Mouse (Mus musculus): Measurements from ENCODE around the gene Ppp6r2. TPM values are rescaled to one million over a fixed set of nuclear protein-coding genes. Genes with fewer than 3 reads are reported as not detected.

Ppp6r2 gene
- total RNA-seq, 2 experiments from 2014 or later: 5.8 to 10.5 TPM

GRCm38 (mm10) chr15:89241025-89241424, 29.7 kb downstream of the Ppp6r2 start:
- no peak for ATAC-seq (replicated peaks; ENCODE audit: poor library complexity, severe bottlenecking)

GRCm38 (mm10) chr15:89249063-89249462, 37.7 kb downstream of the Ppp6r2 start:
- ATAC-seq (replicated peaks; ENCODE audit: poor library complexity, severe bottlenecking): peak; percentile 82

DNA sequence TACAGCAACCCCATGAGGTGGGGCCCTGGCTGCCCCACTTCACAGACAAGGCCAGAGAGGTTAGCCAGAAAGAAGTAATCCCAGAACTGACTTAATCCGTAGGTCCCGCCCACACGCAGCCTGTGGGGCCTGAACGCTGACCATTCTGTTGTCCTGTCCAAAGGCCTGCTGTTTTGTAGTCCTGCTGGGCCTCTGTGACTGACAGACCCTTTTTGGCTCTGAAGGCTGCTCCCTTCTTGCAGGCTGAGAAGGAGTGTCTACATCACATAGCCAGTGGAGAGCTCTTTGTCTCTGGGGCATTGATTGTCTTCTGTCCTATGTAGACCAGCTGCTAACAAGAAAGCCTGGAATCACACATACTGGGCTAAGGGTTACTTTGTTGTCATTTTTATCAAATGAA, 44.0 kb downstream of the Ppp6r2 start:
- ATAC-seq (replicated peaks; ENCODE audit: poor library complexity, severe bottlenecking): no peak

- ATAC-seq (replicated peaks; ENCODE audit: poor library complexity, severe bottlenecking): no peak
Observed at GRCm38 (mm10) chr15:89258997-89259396, 47.6 kb downstream of the Ppp6r2 start.

DNA sequence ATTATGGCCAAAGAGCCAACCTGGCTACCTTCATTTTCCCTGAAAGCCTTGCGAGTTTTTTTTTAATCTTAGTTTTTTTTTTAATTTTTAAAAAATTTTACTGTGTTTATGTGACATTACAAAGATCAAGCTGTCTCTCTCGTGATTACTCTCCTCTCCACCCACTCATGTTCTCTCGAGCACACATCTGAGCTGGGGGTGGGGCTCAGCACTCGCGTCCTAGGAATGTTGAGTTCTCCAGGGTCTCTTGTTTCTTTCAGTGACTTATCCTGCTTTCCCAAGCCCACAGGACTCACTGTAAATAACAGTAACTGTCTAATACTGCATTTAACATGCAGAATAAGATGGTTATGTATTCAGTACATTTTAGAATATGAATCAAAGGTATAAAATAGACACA, 53.1 kb downstream of the Ppp6r2 start:
- no peak for ATAC-seq (replicated peaks; ENCODE audit: poor library complexity, severe bottlenecking)

GRCm38 (mm10) chr15:89275497-89275896, 64.1 kb downstream of the Ppp6r2 start:
- ATAC-seq (replicated peaks; ENCODE audit: poor library complexity, severe bottlenecking): no peak

DNA sequence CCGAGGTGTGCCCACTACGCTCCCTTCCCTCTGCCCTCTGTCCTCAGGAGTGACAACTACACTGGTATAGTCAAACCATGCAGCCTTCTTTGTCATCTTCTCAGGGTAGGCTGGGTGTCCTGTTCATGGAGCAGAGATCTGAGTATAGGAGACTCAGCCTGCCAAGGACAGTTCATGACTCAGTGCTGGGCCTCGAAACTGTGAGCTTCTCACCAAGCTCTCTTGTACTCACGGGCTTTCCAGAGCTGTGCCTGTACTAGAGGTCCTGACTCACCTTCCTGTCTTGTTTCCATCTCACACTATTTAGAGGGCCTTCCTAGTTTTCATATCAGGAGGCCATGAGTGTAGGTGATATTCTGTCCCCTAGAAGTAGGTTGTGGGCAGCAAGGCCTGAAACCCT, 66.0 kb downstream of the Ppp6r2 start:
- no peak for ATAC-seq (replicated peaks; ENCODE audit: poor library complexity, severe bottlenecking)

GRCm38 (mm10) chr15:89282546-89282945, 71.2 kb downstream of the Ppp6r2 start:
- no peak for ATAC-seq (replicated peaks; ENCODE audit: poor library complexity, severe bottlenecking)

- ATAC-seq (replicated peaks; ENCODE audit: poor library complexity, severe bottlenecking): no peak
Observed at GRCm38 (mm10) chr15:89284094-89284493, 72.7 kb downstream of the Ppp6r2 start.

DNA sequence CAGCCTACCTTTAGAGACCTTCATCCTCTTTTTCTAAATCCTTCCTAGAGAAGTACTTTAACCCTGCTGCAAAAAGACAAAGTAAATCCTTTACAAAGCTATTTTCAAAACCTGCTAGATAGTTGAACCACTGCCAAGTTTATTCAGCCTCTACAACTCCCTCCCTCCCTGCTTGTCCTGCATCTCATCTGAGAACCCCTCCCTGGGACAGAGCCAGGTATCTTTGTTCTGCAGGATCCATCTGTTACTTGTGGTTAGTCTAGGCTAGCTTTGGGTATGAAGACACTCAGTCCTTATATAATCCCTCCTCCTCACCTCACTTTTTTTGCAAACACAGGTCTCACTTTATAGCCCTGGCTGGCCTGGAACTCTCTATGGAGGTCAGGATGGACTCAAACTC, 73.7 kb downstream of the Ppp6r2 start:
- ATAC-seq (replicated peaks; ENCODE audit: poor library complexity, severe bottlenecking): no peak

DNA sequence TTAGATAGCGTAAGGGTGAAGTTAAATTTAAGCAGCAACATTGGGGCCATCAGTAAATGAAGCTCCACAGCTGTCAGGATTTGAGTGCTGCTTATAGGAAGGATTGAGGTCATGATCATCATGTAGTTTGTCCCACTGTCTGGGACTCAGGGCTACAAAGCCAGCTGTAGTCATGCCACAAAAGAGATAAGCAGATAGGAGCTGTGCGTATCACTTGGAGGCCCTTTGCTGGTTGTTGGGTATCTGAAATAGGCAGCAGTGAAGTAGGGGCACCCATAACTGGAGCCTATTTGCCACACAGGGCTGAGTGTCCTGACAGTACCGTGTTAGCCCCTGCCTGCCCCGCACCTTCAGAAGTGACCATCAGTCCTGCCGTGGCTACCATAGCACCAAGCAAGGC, 74.1 kb downstream of the Ppp6r2 start:
- no peak for ATAC-seq (replicated peaks; ENCODE audit: poor library complexity, severe bottlenecking)

DNA sequence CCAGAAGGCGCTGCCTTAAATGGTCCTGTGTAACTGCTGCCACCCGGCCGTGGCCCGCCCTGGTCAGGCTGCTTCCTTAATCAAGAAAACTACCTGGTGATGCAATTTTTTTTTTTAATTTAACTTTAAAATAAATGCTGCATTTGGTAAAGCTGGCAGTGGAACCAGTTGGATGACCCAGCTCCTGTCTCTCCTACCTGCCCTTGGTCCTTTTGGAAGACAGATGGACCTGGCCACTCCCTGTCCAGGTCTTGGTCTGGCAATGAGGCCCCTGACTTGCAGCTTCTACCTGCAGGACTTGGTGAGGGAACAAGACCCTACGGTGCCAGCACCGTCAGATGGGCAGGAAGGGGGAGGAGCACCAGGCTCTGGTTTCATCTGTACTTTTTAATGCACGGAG, 74.8 kb downstream of the Ppp6r2 start:
- ATAC-seq (replicated peaks; ENCODE audit: poor library complexity, severe bottlenecking): no peak

DNA sequence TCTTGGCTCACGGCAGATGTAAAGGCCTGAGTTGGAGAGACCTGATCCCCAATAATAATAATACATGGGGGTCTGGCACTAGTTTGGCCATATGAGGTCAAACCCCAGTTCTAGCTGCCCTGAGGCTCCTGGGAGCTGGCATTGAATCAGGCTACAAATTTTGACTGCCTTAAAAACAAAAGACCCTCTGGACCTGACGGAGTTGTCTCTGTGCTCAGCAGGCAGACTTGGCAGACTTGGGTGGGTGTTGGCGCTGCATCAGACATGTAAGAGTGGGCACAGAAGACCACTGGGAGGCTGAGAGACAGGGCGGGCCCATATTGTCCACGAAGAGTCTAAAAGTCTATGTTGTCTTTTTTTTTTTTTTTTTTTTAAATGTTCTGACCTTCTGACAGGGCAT, 75.2 kb downstream of the Ppp6r2 start:
- no peak for ATAC-seq (replicated peaks; ENCODE audit: poor library complexity, severe bottlenecking)

GRCm38 (mm10) chr15:89288227-89288767, 76.9 kb downstream of the Ppp6r2 start:
- no peak for ATAC-seq (replicated peaks; ENCODE audit: poor library complexity, severe bottlenecking)

- ATAC-seq (replicated peaks; ENCODE audit: poor library complexity, severe bottlenecking): no peak
Observed at GRCm38 (mm10) chr15:89289455-89289854, 78.1 kb downstream of the Ppp6r2 start.

DNA sequence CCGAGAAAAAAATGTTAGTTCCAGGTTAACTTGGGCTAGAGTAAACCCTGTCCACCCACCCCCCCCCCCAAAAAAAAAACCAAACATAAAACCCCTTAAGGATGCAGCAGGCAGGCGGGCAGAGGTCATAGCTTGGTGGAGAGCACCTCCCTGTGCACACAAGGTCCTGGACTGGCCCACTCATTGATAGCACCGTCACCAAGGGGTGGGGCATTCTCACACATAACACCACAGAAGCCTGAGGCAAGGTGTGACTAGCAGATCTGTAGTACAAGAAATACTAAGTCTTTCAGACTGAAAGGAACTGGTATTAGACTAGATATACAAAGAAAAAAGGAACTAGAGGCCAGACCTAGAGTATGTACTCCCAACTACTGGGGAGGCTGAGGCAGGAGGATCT, 80.2 kb downstream of the Ppp6r2 start:
- no peak for ATAC-seq (replicated peaks; ENCODE audit: poor library complexity, severe bottlenecking)

DNA sequence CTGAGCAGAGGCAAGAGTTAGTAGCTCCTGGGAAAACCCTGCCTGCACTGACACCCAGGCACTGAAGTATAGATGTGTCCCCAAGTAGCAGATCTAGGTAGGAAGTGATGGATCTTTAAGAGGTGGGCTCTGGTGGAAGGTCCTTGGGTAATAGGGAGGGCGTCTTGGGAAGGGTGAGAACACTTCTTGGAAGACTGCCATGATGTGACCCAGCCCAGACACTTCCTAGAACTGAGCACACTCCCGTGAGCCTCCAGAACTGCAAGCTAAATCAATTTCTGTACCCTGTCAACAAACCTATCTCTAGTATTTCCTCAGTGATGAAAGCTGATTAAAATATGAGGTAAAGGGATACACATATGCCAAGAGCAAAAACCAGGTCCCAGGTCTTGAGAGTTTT, 81.4 kb downstream of the Ppp6r2 start:
- ATAC-seq (replicated peaks; ENCODE audit: poor library complexity, severe bottlenecking): no peak

DNA sequence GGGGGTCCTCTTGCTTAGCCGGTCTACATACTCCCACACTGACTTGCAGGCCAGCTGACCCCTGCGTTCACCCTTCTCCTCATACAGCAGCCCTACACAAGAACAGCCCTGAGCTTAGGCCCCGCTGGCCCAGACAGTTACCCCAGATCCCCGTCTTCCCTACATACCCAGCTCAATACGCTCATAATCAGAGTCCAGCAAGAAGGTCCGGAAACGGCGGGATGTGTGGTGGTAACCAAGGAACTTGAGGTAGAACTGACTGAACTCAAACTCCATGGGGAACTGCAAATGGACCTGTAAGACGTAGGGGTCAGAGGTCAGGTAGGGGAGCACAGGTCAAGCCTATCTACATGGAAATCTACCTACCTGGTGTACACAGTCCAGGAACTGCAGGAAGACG, 82.4 kb downstream of the Ppp6r2 start:
- ATAC-seq (replicated peaks; ENCODE audit: poor library complexity, severe bottlenecking): no peak

GRCm38 (mm10) chr15:89295580-89296165, 84.3 kb downstream of the Ppp6r2 start:
- ATAC-seq (replicated peaks; ENCODE audit: poor library complexity, severe bottlenecking): no peak

DNA sequence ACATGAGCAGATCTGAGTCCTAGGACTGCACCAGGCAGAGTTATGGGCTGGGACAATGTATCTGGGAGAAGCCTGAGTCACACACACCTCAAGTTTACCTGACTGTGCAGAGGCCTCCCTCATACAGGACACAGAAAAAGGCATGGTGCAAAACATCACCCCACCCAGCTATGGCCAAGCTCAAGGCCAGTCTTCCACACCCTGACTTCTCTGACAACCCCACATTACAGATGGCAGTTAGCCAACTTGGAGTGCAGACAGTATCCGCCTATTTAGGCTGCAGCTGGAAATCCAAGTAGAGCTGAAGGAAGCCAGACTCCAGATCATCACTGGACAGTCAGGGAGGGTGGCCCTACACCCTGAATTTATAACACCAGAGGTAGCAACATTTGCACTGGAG, 85.1 kb downstream of the Ppp6r2 start:
- no peak for ATAC-seq (replicated peaks; ENCODE audit: poor library complexity, severe bottlenecking)

DNA sequence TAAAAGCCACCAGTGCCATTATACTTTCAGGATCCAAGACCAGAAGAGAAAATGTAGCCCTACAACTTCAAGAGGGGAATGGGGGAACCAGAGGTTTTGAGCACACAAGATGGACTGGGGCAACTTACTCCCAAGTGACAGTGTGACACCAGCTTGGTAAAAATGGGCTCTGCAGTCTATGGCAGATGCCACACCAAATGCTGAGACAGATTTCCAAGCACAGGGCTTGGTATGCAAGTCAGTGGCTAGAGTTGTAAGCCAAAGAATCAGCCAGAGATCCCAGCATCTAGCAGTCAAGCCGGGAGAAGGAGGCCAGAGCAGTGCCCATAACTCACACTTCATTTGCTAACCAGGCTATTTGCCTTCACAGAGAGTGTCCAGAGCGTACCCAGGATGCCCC, 86.3 kb downstream of the Ppp6r2 start:
- ATAC-seq (replicated peaks; ENCODE audit: poor library complexity, severe bottlenecking): no peak

DNA sequence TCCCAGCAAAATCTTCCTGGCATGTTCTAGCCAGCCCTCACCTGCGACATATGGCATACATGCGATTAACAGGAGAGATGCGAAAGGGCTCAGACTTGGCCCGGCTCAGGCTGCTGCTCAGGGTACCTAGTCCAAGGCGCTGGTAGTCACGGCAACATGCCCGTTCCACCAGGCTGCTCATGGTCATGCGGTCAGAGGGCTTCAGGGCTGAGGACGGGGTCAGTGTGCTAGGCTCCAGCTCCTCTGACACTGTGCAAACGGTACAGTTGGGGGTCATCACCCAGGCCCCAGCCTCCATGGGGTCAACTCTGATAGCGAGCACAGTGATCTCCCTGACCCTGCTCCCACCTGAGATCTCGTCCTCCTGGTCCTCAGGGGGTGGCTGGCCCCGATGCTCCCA, 88.8 kb downstream of the Ppp6r2 start:
- ATAC-seq (replicated peaks; ENCODE audit: poor library complexity, severe bottlenecking): no peak

DNA sequence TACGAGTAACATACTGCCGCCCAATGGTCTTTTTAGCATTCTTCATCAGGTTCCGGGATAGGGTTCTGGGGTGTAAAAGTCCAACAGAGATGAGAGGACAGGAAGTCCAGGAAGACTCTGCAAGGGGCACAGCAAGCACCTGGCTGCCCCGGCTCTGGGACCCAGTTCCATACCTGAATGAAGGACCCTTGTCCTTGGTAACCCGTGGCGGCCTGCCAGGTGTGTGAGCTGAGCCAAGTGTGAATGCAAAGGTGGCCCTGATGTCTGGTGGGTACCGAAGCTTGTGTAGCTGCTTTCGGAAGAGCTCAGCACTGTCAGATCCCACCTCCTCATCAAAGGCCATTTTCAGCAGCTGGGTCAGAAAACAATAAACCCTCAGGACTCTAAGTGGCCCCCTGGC, 89.2 kb downstream of the Ppp6r2 start:
- no peak for ATAC-seq (replicated peaks; ENCODE audit: poor library complexity, severe bottlenecking)

All from granulocyte monocyte progenitor cell, adult 5-6 weeks (primary cell).